Mouse (Mus musculus) cerebellum, postnatal 25 days (tissue): ENCODE data around the gene Map3k3.

Experiments
- DNase-seq, 2 experiments: peaks; one replicate each; pipeline ENCODE4 v3.0.0; 2021; ENCODE audit warnings: mixed read lengths in 2 of 2

Gene Map3k3

GRCm38 (mm10) chr11:106083708-106084701 is at the start of gene Map3k3:
Gene Map3k3 (plus strand): TSS chr11:106084613.
- DNase-seq: peak; percentile 99

GRCm38 (mm10) chr11:106034986-106035385 is 49.4 kb upstream of the Map3k3 start:
- DNase-seq: no peak

GRCm38 (mm10) chr11:106036548-106037417 is 47.6 kb upstream of the Map3k3 start, which contains the start of gene Dcaf7:
Gene Dcaf7 (plus strand): TSS chr11:106036872.
- DNase-seq: peak; percentile 97 to 100

- peak; percentile 45 to 70 for DNase-seq
These were observed 47.0 kb upstream of the Map3k3 start for GRCm38 (mm10) chr11:106037418-106037751.

- no peak for DNase-seq
These were observed 40.1 kb upstream of the Map3k3 start for GRCm38 (mm10) chr11:106044349-106044748.

GRCm38 (mm10) chr11:106045256-106045655 is 39.2 kb upstream of the Map3k3 start:
- DNase-seq: no peak

GRCm38 (mm10) chr11:106045780-106046179 is 38.6 kb upstream of the Map3k3 start:
- no peak for DNase-seq

GRCm38 (mm10) chr11:106046584-106046983 is 37.8 kb upstream of the Map3k3 start:
- DNase-seq: peak in 1 of 2 experiments; percentile 34

GRCm38 (mm10) chr11:106053921-106054320 is 30.5 kb upstream of the Map3k3 start:
- DNase-seq: no peak

GRCm38 (mm10) chr11:106054600-106054999 is 29.8 kb upstream of the Map3k3 start:
- no peak for DNase-seq

- no peak for DNase-seq
These were observed 29.1 kb upstream of the Map3k3 start for GRCm38 (mm10) chr11:106055341-106055740.

GRCm38 (mm10) chr11:106056819-106057491 is 27.5 kb upstream of the Map3k3 start:
- DNase-seq: no peak

- no peak for DNase-seq
These were observed 26.4 kb upstream of the Map3k3 start for GRCm38 (mm10) chr11:106058020-106058419.

- no peak for DNase-seq
These were observed 23.9 kb upstream of the Map3k3 start for GRCm38 (mm10) chr11:106060549-106060948.

- no peak for DNase-seq
These were observed 23.1 kb upstream of the Map3k3 start for GRCm38 (mm10) chr11:106061311-106061710.

- DNase-seq: no peak
These were observed 20.7 kb upstream of the Map3k3 start for GRCm38 (mm10) chr11:106063756-106064155.

- DNase-seq: no peak
These were observed 19.1 kb upstream of the Map3k3 start for GRCm38 (mm10) chr11:106065073-106065922.

- peak; percentile 96 to 97 for DNase-seq
These were observed 18.4 kb upstream of the Map3k3 start, which contains the start of gene Taco1 for GRCm38 (mm10) chr11:106065923-106066571. Gene Taco1 (plus strand): TSS chr11:106066061.

- peak; percentile 41 to 73 for DNase-seq
These were observed 17.8 kb upstream of the Map3k3 start for GRCm38 (mm10) chr11:106066616-106067015.

GRCm38 (mm10) chr11:106073774-106074173 is 10.6 kb upstream of the Map3k3 start:
- no peak for DNase-seq

GRCm38 (mm10) chr11:106076321-106076720 is 8.1 kb upstream of the Map3k3 start:
- peak; percentile 75 to 87 for DNase-seq
